ENCODE assay signal across 14 mouse cellular contexts in genomic region chr10:101189233-101189632, GRCm38 (mm10).
DNase-seq lines count a peak whose midpoint lies in the region; ATAC-seq lines count a peak whose summit lies in the region.
"Had no signal": no experiment of that assay in that cellular context is flagged by ENCODE, and none has a peak within 500 bp of the region (broad histone marks: within the 10 kb centered on the region; RNA-seq: fewer than 3 reads in every experiment).

No protein-coding gene starts in this region.

- DNase-seq in cerebellum, adult 9-10 months, result no peak
- DNase-seq in frontal cortex, adult 2 months (ENCODE audit: extremely low spot score in 1 of 2, low spot score in 1 of 2), result peak; percentile 1 to 27
- no peak for DNase-seq in frontal cortex, postnatal 10 days (ENCODE audit: low spot score in 2 of 2)
- peak; percentile 20 to 21 for DNase-seq in right cerebral cortex, postnatal 10 days (ENCODE audit: low spot score in 2 of 2)
- no peak for DNase-seq in right cerebral cortex, postnatal 25 days
- DNase-seq in spleen, postnatal 14 days (ENCODE audit: low spot score in 2 of 2), result no peak
- DNase-seq: heart, adult 11 months; kidney, adult 8-10 months; lung, adult 2 months; midbrain, embryonic 14.5 days had no signal

- no peak overlapping the region for H3K9ac ChIP-seq in hindbrain, embryonic 12.5 days
- H3K9ac ChIP-seq: embryonic facial prominence, embryonic 12.5 days; hindbrain, embryonic 15.5 days had no signal

- H3K4me1 ChIP-seq in hindbrain, embryonic 12.5 days, result no peaks in the 10 kb centered on the region
- H3K4me1 ChIP-seq: embryonic facial prominence, embryonic 12.5 days; hindbrain, embryonic 15.5 days had no signal

- no peak overlapping the region for H3K4me3 ChIP-seq in hindbrain, embryonic 12.5 days
- H3K4me3 ChIP-seq: embryonic facial prominence, embryonic 12.5 days; hindbrain, embryonic 15.5 days had no signal

- H3K4me2 ChIP-seq in hindbrain, embryonic 12.5 days (replicated peaks), result no peak overlapping the region
- H3K4me2 ChIP-seq: embryonic facial prominence, embryonic 12.5 days; hindbrain, embryonic 15.5 days had no signal

- no peaks in the 10 kb centered on the region for H3K36me3 ChIP-seq in hindbrain, embryonic 12.5 days
- H3K36me3 ChIP-seq: embryonic facial prominence, embryonic 12.5 days; hindbrain, embryonic 15.5 days had no signal

- no peaks in the 10 kb centered on the region for H3K27me3 ChIP-seq in hindbrain, embryonic 12.5 days
- H3K27me3 ChIP-seq: embryonic facial prominence, embryonic 12.5 days; hindbrain, embryonic 15.5 days had no signal

- no peak overlapping the region for H3K27ac ChIP-seq in hindbrain, embryonic 12.5 days
- H3K27ac ChIP-seq: embryonic facial prominence, embryonic 12.5 days; hindbrain, embryonic 15.5 days had no signal

- H3K9me3 ChIP-seq in hindbrain, embryonic 12.5 days (replicated peaks), result no peaks in the 10 kb centered on the region
- H3K9me3 ChIP-seq: embryonic facial prominence, embryonic 12.5 days; hindbrain, embryonic 15.5 days had no signal

- ATAC-seq in cerebellum, adult (ENCODE audit: insufficient number of reproducible peaks, low FRiP score, low TSS enrichment), result peak; percentile 20; the same call in 1 of the 2 replicates
- ATAC-seq in hindbrain, embryonic 12.5 days (ENCODE audit: low FRiP score), result no peak

- 77% methylated on average over 1 of the region's 1 CpGs for WGBS in hindbrain, embryonic 12.5 days

Comparison
In these comparisons a context has a peak if more than half of its experiments do, and no peak if none do; other contexts are left out.
1. DNase-seq: peak in frontal cortex, adult 2 months (2 of 2) and right cerebral cortex, postnatal 10 days (2 of 2); none in cerebellum, adult 9-10 months (single experiment), frontal cortex, postnatal 10 days (0 of 2), right cerebral cortex, postnatal 25 days (single experiment) and spleen, postnatal 14 days (0 of 2).